Mouse (Mus musculus) erythroblast, embryonic 14.5 days (primary cell): ENCODE results near the gene Fgfr3. TPM values are rescaled to one million over a fixed set of nuclear protein-coding genes. Genes with fewer than 3 reads are reported as not detected.

ENCODE experiments used
- H3K27me3 ChIP-seq: 2 replicates; pipeline ENCODE4 v1.6.1; 2012; ENCODE audit warnings: inconsistent platforms; ENCODE audit not compliant: control insufficient read depth
- H3K36me3 ChIP-seq: 2 replicates; pipeline ENCODE4 v1.6.1; 2012; ENCODE audit warnings: mild to moderate bottlenecking, inconsistent platforms; ENCODE audit not compliant: control insufficient read depth
- H3K4me1 ChIP-seq: 2 replicates; pipeline ENCODE4 v1.6.1; 2012; ENCODE audit warnings: inconsistent platforms; ENCODE audit not compliant: control insufficient read depth
- H3K4me3 ChIP-seq: replicated peaks from 2 replicates; pipeline ENCODE3; 2012; ENCODE audit warnings: moderate library complexity, mild to moderate bottlenecking, inconsistent platforms
- H3K9me3 ChIP-seq: 2 replicates; pipeline ENCODE4 v1.6.1; 2012; ENCODE audit warnings: low read length, inconsistent platforms, mixed read lengths; ENCODE audit not compliant: control insufficient read depth
- GATA1 ChIP-seq: IDR thresholded peaks from 2 replicates; pipeline ENCODE4 v1.6.1; 2012; ENCODE audit warnings: low read length, inconsistent platforms, mixed read lengths
- TAL1 ChIP-seq: IDR thresholded peaks from 3 replicates; pipeline ENCODE4 v1.6.1; 2012; ENCODE audit warnings: low read length, inconsistent platforms, mixed read lengths
- polyA plus RNA-seq: library from polyadenylated mRNA; stranded (reverse); fragments of >175 nt; gene quantifications from 2 replicates; pipeline ENCODE4 v1.2.3, GENCODE M21; 2012

Fgfr3 gene
- polyA plus RNA-seq = 0.03 TPM in 1 of 2 replicates, not detected in the other

DNA sequence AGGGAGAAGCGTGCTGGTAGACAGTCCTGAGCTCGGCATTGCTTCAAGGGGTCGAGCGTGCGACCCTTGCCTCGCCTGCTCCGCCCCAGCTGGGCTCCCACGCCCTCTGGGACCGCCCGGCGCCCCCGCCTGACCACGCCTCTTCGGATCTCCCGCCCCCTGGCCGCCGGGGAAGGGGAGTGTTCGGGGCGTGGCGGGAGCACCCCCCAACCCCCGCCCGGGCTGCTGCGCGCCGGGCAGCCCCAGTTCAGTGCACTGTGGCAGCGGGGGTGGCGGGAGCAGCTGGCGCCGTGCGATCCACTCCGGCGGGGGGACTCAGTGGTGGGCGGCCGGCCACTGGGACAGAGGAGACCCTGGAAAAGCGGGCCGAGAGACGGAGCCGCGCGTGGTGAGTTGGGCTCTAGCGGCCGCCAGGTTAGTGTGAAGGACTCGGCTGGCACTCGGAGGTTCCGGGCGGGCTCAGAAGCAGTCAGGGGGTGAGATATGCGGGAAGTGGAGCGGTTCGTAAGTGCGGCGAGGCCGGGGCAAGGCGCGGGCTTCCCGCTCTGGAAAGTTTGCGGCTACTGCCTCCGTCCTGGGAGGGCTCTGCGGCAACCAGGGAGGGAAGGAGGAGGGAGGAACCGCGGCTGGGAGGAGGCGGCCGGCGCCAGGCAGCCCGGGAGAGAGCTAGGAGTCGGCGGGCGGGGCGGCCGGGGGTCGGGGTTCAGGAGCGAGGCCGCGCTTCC is at the start of gene Fgfr3:
Gene Fgfr3 (plus strand): TSS at position 134 of the 725 bp plus-strand sequence.
- TF ChIP-seq GATA1 = no peak
- TF ChIP-seq TAL1 = no peak
- Histone ChIP-seq H3K9me3 (peaks cover 6% of the 10 kb centered on the region; the same call in 1 of the 2 replicates), H3K4me1 (peaks cover 31% of the 10 kb centered on the region), H3K4me3 (peak within 1 kb of the TSS; percentile 58), H3K27me3 (peaks cover 81% of the 10 kb centered on the region), H3K36me3 (no peaks in the 10 kb centered on the region)

- Histone ChIP-seq H3K36me3 (peaks cover 53% of the 10 kb centered on the region), H3K9me3 (no peaks in the 10 kb centered on the region), H3K4me3 (no peak overlapping the region), H3K4me1 (peaks cover 5% of the 10 kb centered on the region), H3K27me3 (no peaks in the 10 kb centered on the region)
- TF ChIP-seq TAL1 (no peak), GATA1 (no peak)
Measured at GRCm38 (mm10) chr5:33674439-33674838, 47.0 kb upstream of the Fgfr3 start.

DNA sequence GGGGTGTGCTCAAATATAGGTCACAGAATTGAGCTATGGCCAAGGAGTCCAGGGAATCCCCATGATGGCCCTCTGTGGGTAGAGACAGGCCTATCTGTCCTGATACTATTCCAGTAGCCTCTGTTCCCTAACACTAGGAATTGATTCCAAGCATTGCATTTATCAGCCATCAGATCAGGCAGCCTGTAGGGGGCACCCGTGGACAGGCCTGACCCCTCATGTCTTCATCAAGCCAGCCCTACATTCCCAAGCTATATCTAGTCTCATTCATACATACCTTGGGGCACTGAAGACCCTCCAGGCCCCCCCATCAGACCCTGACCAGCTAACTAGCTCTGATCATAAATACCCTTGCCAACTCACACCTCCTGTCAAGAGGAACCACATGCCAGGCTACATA is 45.5 kb upstream of the Fgfr3 start:
- Histone ChIP-seq H3K4me3 (no peak overlapping the region), H3K4me1 (peaks cover 8% of the 10 kb centered on the region), H3K36me3 (peaks cover 37% of the 10 kb centered on the region), H3K9me3 (no peaks in the 10 kb centered on the region), H3K27me3 (no peaks in the 10 kb centered on the region)
- TF ChIP-seq GATA1 (no peak), TAL1 (no peak)

DNA sequence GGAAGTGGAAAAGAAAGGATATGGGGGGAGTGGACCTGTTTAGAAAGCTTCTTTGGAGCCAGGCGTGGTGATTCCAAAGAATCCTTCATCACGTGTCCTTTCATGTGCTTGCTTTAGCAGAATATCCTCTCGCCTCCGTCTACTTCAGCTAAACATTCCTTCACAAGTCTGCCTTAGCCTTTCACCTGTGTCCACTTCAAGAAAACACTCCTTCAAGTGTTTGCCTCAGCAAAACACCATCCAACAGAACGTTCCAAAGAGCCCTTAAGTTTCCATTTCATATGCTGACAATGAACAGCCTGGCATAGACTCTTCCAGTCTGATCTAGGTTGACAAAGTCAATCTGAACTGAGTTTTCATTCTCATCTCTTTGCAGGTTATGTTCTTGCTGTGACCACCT is 43.2 kb upstream of the Fgfr3 start:
- peaks cover 23% of the 10 kb centered on the region for H3K4me1 ChIP-seq
- no peak overlapping the region for H3K4me3 ChIP-seq
- no peak for TF ChIP-seq TAL1
- no peak for TF ChIP-seq GATA1
- no peaks in the 10 kb centered on the region for H3K9me3 ChIP-seq
- H3K36me3 ChIP-seq = peaks cover 15% of the 10 kb centered on the region
- no peaks in the 10 kb centered on the region for H3K27me3 ChIP-seq

DNA sequence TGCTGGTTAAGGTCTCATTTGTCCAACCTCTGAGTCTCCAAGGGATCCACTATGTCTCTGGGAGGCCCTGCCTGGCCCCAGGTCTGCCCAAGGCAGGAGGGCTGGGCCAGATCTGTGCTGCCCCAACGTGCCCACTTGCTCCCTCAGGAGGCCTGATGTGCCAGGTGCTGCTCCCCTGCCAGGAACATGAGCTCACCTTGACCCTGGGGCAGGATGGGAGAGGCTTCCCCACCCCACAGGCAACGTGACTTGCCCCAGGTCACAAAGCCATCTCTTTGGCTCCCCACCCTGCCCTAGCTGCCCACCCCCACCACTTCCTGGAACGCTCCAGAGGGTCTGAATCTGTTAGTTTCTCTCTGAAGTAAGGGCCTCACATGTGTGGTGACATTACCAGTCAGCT is 40.4 kb upstream of the Fgfr3 start:
- TF ChIP-seq TAL1 (no peak), GATA1 (no peak)
- no peaks in the 10 kb centered on the region for H3K36me3 ChIP-seq
- H3K9me3 ChIP-seq = no peaks in the 10 kb centered on the region
- H3K27me3 ChIP-seq = no peaks in the 10 kb centered on the region
- H3K4me1 ChIP-seq = peaks cover 18% of the 10 kb centered on the region
- no peak overlapping the region for H3K4me3 ChIP-seq

- no peaks in the 10 kb centered on the region for H3K9me3 ChIP-seq
- H3K4me3 ChIP-seq = no peak overlapping the region
- TF ChIP-seq GATA1 (no peak), TAL1 (no peak)
- peaks cover 18% of the 10 kb centered on the region for H3K4me1 ChIP-seq
- H3K27me3 ChIP-seq = no peaks in the 10 kb centered on the region
- no peaks in the 10 kb centered on the region for H3K36me3 ChIP-seq
Measured at GRCm38 (mm10) chr5:33681611-33682388, 39.7 kb upstream of the Fgfr3 start.

DNA sequence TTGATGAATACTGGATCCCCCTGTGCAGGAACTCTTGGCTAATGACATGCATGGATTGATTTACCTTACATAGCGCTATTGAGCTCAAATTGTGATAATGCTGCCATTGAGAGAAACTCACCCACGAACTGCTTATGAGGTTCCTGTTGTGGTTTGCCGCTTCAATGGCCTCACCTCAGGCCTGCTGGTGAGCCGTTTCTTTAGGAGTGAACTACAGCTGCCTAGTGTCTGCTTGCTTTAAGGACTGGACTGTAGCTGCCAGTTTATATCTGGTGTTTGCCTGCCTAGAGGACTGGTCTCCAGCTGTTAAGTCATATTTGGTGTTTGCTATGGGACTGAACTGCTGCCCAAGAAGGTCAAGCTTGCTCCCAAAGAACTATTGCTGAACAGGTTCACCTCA is 38.5 kb upstream of the Fgfr3 start:
- no peaks in the 10 kb centered on the region for H3K27me3 ChIP-seq
- no peaks in the 10 kb centered on the region for H3K36me3 ChIP-seq
- no peaks in the 10 kb centered on the region for H3K9me3 ChIP-seq
- H3K4me3 ChIP-seq = no peak overlapping the region
- TF ChIP-seq TAL1 (no peak), GATA1 (no peak)
- H3K4me1 ChIP-seq = peaks cover 18% of the 10 kb centered on the region

- Histone ChIP-seq H3K36me3 (no peaks in the 10 kb centered on the region), H3K27me3 (no peaks in the 10 kb centered on the region), H3K4me1 (peaks cover 18% of the 10 kb centered on the region), H3K4me3 (no peak overlapping the region), H3K9me3 (no peaks in the 10 kb centered on the region)
- TF ChIP-seq TAL1 (no peak), GATA1 (no peak)
Measured at GRCm38 (mm10) chr5:33683897-33684652, 37.4 kb upstream of the Fgfr3 start.

DNA sequence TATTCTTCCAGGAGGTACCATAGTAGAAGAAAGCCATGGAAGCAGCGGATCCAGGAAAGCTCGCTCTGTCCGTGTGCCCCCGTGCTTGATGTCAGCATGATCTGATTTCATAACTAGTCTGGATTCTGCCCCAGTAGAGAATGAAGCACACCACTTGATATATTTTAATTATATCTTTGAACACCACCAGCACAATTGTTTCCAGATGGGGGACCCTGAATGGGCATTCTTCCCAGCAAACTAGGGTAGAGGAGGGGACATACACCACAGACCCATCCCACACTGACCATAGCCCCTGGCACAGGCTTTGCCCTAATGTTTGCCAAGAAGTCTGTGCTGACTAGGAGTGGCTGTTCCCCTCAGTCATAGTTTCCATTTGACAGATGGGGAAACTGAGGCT is 36.5 kb upstream of the Fgfr3 start:
- TF ChIP-seq TAL1 (no peak), GATA1 (no peak)
- H3K27me3 ChIP-seq = no peaks in the 10 kb centered on the region

More for the DNA sequence above, 36.5 kb upstream of the Fgfr3 start:
- H3K36me3 ChIP-seq = no peaks in the 10 kb centered on the region
- H3K9me3 ChIP-seq = no peaks in the 10 kb centered on the region
- peaks cover 16% of the 10 kb centered on the region for H3K4me1 ChIP-seq
- H3K4me3 ChIP-seq = no peak overlapping the region
